In genomic region chr17:19031962-19032361, GRCm38 (mm10) we compare ENCODE assay signal across 47 mouse cellular contexts. TPM values are rescaled to one million over a fixed set of nuclear protein-coding genes. Genes with fewer than 3 reads are reported as not detected.
"Had no signal": no experiment of that assay in that cellular context is flagged by ENCODE, and none has a peak within 500 bp of the region (broad histone marks: within the 10 kb centered on the region; RNA-seq: fewer than 3 reads in every experiment).

No protein-coding gene starts in this region.

- H3K4me3 ChIP-seq: limb, embryonic 10.5 days; limb, embryonic 12.5 days; limb, embryonic 13.5 days; limb, embryonic 15.5 days; liver, embryonic 12.5 days; liver, embryonic 13.5 days; liver, embryonic 15.5 days; lung, embryonic 15.5 days; megakaryocyte, embryonic 14.5 days; midbrain, embryonic 10.5 days; midbrain, embryonic 12.5 days; midbrain, embryonic 13.5 days; midbrain, embryonic 15.5 days; myocyte; neural tube, embryonic 12.5 days had no signal

- H3K4me2 ChIP-seq: limb, embryonic 12.5 days; limb, embryonic 13.5 days; limb, embryonic 15.5 days; liver, embryonic 11.5 days; liver, embryonic 12.5 days; liver, embryonic 13.5 days; liver, embryonic 15.5 days; lung, embryonic 14.5 days; lung, embryonic 15.5 days; midbrain, embryonic 11.5 days; midbrain, embryonic 12.5 days; midbrain, embryonic 13.5 days; midbrain, embryonic 15.5 days; neural tube, embryonic 12.5 days had no signal

- H3K36me3 ChIP-seq: limb, embryonic 10.5 days; limb, embryonic 12.5 days; limb, embryonic 13.5 days; limb, embryonic 15.5 days; liver, embryonic 12.5 days; liver, embryonic 13.5 days; liver, embryonic 15.5 days; lung, embryonic 15.5 days; midbrain, embryonic 10.5 days; midbrain, embryonic 12.5 days; midbrain, embryonic 13.5 days; midbrain, embryonic 15.5 days; neural tube, embryonic 12.5 days had no signal

- H3K27ac ChIP-seq: limb, embryonic 10.5 days; limb, embryonic 12.5 days; limb, embryonic 13.5 days; limb, embryonic 15.5 days; liver, embryonic 12.5 days; liver, embryonic 13.5 days; liver, embryonic 14.5 days; liver, embryonic 15.5 days; lung, embryonic 15.5 days; macrophage; midbrain, embryonic 10.5 days; midbrain, embryonic 12.5 days; midbrain, embryonic 13.5 days; midbrain, embryonic 15.5 days; neural tube, embryonic 12.5 days had no signal

- H3K9ac ChIP-seq: limb, embryonic 12.5 days; limb, embryonic 13.5 days; limb, embryonic 15.5 days; liver, embryonic 12.5 days; liver, embryonic 13.5 days; liver, embryonic 14.5 days; liver, embryonic 15.5 days; liver, postnatal 0 days; lung, embryonic 14.5 days; lung, embryonic 15.5 days; midbrain, embryonic 12.5 days; midbrain, embryonic 13.5 days; midbrain, embryonic 15.5 days; neural tube, embryonic 12.5 days had no signal

- ATAC-seq: liver, embryonic 12.5 days; liver, postnatal 0 days; lung, postnatal 0 days; midbrain, embryonic 13.5 days; midbrain, embryonic 15.5 days; midbrain, embryonic 16.5 days had no signal

- H3K4me1 ChIP-seq: limb, embryonic 10.5 days; limb, embryonic 12.5 days; limb, embryonic 13.5 days; limb, embryonic 15.5 days; liver, embryonic 12.5 days; liver, embryonic 13.5 days; liver, embryonic 15.5 days; lung, embryonic 15.5 days; megakaryocyte, embryonic 14.5 days; midbrain, embryonic 10.5 days; midbrain, embryonic 12.5 days; midbrain, embryonic 13.5 days; midbrain, embryonic 15.5 days; neural tube, embryonic 12.5 days had no signal

- DNase-seq: left cerebral cortex, postnatal 4 days; liver; liver, embryonic 13.5 days; liver, postnatal 0 days; lung, adult 18-20 months; lung, adult 2 months; lung, embryonic 14.5 days; lung, postnatal 10 days; lung, postnatal 14 days; lung, postnatal 36 days; lung, postnatal 4 days; midbrain, embryonic 14.5 days had no signal

- H3K27me3 ChIP-seq: limb, embryonic 12.5 days; limb, embryonic 13.5 days; limb, embryonic 15.5 days; liver, embryonic 12.5 days; liver, embryonic 13.5 days; liver, embryonic 15.5 days; lung, embryonic 15.5 days; megakaryocyte, embryonic 14.5 days; midbrain, embryonic 12.5 days; midbrain, embryonic 13.5 days; midbrain, embryonic 15.5 days; neural tube, embryonic 12.5 days had no signal

- H3K9me3 ChIP-seq: liver, embryonic 15.5 days had no signal

RNA-seq across cellular contexts. Expression of gene Vmn2r98, which starts 21.3 kb away (rescaled TPM):
- total RNA-seq: left cerebral cortex, postnatal 10 days; left cerebral cortex, postnatal 14 days; left cerebral cortex, postnatal 25 days; left cerebral cortex, postnatal 36 days; left cerebral cortex, postnatal 4 days; liver, adult 2 months; megakaryocyte progenitor cell, adult 5-6 weeks; megakaryocyte, adult 5-6 weeks; megakaryocyte-erythroid progenitor cell, adult 5-6 weeks; midbrain, postnatal 0 days; monocyte, adult 5-6 weeks had no signal
- polyA plus RNA-seq: limb, embryonic 10.5 days; limb, embryonic 11.5 days; limb, embryonic 12.5 days; limb, embryonic 13.5 days; limb, embryonic 14.5 days; limb, embryonic 15.5 days; liver, adult 2 months; liver, embryonic 11.5 days; liver, embryonic 12.5 days; liver, embryonic 13.5 days; liver, embryonic 14.5 days; liver, embryonic 15.5 days; liver, embryonic 16.5 days; liver, postnatal 0 days; lung, adult 2 months; lung, embryonic 14.5 days; lung, embryonic 15.5 days; lung, embryonic 16.5 days; lung, postnatal 0 days; macrophage; midbrain, embryonic 10.5 days; midbrain, embryonic 11.5 days; midbrain, embryonic 12.5 days; midbrain, embryonic 13.5 days; midbrain, embryonic 14.5 days; midbrain, embryonic 15.5 days; midbrain, embryonic 16.5 days; midbrain, postnatal 0 days; myocyte; neural tube, embryonic 11.5 days; neural tube, embryonic 12.5 days had no signal
